Mouse (Mus musculus) layer of hippocampus, adult 2 months (tissue): ENCODE measurements around the gene Osbpl3. TPM values are rescaled to one million over a fixed set of nuclear protein-coding genes. Genes with fewer than 3 reads are reported as not detected.

Experiments
- DNase-seq, 2 experiments: peaks; one replicate each; pipeline ENCODE4 v3.0.0; 2022; ENCODE audit warnings: low spot score in 2 of 2
- H3K27ac ChIP-seq: fragments of 200-600 bp; 2 replicates; pipeline ENCODE4 v1.8.1; 2022
- H3K4me3 ChIP-seq: fragments of 200-600 bp; 2 replicates; pipeline ENCODE4 v1.8.1; 2022; ENCODE audit warnings: mild to moderate bottlenecking
- CTCF ChIP-seq: fragments of 200-600 bp; conservative IDR thresholded peaks from 2 replicates; pipeline ENCODE4 v1.8.1; 2022; ENCODE audit warnings: antibody characterized with exemption, mild to moderate bottlenecking, moderate library complexity
- total RNA-seq, 2 experiments: library from RNA; stranded (reverse); gene quantifications; 2 replicates each; pipeline ENCODE4 v1.2.3; 2021

Osbpl3 gene
- total RNA-seq, 2 experiments from 2014 or later: 15.7 to 16.1 TPM

DNA sequence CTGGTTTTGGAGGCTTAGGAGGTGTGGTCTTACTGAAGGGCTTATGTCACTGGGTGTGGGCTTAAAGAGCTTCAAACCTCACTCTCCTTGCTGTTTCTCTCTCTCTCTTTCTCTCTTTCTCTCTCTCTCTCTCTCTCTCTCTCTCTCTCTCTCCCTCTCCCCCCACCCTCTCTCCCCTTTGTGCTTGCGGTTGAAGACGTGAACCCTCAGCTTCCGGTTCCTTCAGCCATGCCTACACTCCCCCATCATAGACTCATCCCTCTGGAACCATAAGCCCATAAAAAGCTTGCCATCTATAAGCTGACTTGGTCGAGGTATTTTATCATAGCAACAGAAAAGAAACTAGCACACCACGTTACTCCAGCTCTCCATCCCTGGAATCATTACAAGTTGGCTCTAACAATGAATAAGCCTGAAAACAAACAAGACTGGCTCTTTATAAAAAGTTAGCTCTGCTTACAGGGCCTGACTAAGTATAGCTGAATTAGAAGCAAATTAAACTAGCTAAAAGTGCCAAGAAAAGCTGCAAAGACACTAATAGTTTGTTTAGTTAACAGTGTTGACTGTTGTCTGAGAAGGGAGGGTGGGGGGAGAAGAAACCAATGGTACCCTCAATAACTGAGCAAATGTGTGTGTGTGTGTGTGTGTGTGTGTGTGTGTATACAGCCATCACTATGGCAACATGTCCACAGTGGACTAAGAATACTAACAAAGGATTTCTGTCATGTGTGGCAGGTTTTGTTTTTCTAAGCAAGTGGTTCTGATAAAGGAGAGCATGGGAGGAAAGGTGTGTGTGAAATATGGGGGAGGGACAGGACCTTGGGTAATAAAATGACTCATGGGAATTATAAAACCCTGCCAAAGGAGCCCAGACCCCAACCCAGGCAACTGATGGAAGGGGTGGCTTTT is 83.2 kb downstream of the Osbpl3 start:
- no peak for DNase-seq
- Histone ChIP-seq H3K27ac (no peak overlapping the region), H3K4me3 (no peak overlapping the region)
- no peak for TF ChIP-seq CTCF

DNA sequence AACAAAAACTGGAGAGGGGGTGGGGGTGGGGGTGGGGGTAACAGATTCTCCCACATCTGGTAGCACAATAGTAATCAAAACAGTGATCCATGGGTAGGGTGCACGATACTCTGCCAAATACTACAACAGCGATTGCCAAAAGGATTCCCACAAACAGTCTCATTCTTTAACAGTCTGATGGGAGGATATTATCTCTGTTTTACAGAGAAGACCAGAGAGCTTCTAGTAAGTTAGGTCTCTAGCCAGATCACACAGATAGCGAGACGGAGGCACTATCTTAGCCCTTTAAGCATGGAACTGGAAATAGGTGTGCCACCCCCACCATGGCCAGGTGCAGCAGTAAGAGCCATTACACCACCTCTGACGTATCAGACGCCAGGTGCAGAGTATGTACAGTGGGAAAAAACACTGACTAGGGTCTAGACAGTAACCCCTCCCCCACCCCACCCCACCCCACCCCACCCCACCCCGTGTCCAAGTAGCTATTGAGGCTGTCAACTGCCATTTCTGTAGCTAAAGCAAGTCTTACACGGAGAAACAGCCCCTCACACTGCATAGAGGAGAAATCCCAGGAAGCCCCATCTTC is 84.4 kb downstream of the Osbpl3 start:
- no peak for DNase-seq
- no peak for TF ChIP-seq CTCF
- Histone ChIP-seq H3K4me3 (no peak overlapping the region), H3K27ac (no peak overlapping the region)

DNA sequence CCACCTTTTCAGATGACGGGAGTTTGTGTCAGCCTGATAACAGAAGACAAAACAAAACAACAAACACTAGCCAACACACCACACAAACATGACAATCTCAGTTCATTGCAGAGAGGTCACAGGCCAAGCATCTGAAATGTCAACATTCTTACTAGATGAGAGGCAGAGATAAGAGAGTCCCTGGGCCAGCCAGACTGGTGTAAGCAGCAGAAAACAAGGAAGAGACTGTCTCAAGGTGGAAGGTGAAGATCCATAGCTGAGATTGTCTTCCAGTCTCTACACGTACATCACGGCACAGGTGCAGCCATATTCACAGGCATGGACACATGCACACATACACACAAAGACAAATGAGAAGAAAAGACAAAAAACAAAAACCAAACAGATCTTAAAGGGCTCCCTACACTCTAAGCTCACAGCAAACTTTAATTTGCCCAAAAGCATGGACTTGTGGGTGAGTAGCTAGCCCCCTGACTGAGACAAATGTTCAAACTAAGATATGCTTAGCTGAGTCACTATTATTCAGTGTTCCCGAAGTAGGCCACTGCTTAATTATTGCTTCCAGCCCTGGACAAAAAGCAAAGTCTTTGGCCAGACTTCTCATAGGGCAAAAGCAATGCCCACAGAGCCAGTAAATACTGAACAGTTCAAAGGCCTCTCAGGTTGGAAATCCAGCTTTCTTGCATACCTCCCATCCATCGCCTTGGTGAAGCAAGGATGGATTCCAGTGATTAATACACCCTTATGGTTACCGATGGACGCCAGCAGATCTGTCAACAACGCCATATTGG is 87.3 kb downstream of the Osbpl3 start:
- DNase-seq: no peak
- no peak for TF ChIP-seq CTCF
- Histone ChIP-seq H3K27ac (no peak overlapping the region), H3K4me3 (no peak overlapping the region)

DNA sequence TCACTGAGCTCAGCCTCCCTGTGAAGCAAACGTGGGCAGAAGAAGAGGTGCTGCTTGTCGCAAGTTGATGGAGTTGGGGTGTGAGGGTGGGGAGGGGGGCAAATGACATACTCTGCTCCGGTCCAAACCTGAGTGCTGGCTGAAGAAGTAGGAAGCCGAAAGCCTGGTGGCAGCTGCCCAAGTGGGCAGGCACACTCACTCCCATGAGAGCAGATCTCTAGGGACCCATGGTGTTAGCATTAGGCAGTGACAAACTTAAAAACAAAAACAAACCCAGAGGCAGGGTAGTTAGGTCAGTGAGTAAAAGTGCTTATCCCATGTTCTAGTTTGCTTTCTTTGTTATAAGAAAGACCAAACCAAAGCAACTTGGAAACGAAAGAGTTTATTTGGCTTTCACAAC is 88.2 kb downstream of the Osbpl3 start:
- H3K27ac ChIP-seq: no peak overlapping the region
- no peak for DNase-seq
- no peak overlapping the region for H3K4me3 ChIP-seq
- TF ChIP-seq CTCF: no peak

DNA sequence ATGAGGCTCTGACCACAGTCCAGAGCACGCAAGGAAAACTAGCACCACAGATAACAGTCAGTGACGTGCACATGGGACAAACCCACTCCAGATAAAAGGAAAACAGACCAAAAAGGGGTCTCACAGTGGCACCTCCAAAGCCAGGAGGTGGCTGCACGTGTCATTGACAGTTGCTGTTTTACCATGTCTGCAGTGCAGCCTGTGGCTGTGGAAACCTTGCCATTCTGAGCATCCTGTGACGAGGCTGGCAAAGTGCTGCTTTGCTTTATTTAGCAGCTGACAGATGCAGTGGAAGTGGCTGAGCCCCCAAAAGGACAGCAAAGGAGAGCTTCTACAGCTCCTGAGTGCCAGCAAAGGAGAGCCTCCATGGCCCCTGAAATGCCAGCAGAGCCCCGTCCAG is 89.3 kb downstream of the Osbpl3 start:
- H3K27ac ChIP-seq: peak overlapping the region; percentile 59
- TF ChIP-seq CTCF: no peak
- no peak overlapping the region for H3K4me3 ChIP-seq
- peak; percentile 37 to 40 for DNase-seq

DNA sequence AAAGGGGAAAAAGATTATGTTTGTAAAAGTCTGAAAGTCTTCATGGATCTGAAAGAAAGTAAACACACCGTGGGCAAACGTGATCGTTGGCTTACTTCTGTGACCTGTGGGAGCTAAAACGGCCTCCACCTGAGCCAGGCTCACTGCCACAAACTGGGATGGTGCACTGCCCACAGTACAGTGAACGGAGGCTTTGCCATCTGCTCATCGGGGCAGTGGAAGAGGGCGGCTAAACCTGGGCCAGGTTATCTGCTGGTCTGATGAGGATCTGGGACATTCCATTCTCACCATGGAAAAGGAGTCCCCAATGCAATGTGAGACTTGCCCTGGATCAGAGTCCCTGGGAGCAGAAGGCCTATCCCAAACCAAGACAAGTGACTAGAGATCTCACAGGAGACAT is 89.7 kb downstream of the Osbpl3 start:
- Histone ChIP-seq H3K4me3 (no peak overlapping the region), H3K27ac (peak overlapping the region; percentile 59)
- DNase-seq: no peak
- no peak for TF ChIP-seq CTCF

DNA sequence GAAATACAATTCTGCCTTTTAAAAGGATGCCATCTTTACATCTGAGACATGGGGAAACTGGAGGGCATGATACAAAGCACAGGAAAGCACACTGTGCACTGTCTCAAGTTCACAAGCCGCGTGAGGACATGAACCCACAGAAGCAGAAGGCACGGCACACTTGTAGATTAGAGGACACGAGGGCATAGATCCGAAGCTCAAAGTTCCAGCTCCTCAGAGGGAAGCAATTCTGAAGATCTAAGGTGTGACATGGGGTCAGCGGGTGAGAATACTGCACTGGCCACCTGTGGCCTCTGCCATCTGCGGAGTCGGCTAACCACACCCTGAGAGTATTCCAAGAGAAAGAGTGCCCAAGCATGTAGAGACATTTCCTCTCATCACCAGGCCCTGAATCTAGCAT is 91.6 kb downstream of the Osbpl3 start:
- Histone ChIP-seq H3K4me3 (no peak overlapping the region), H3K27ac (no peak overlapping the region)
- no peak for TF ChIP-seq CTCF
- no peak for DNase-seq

DNA sequence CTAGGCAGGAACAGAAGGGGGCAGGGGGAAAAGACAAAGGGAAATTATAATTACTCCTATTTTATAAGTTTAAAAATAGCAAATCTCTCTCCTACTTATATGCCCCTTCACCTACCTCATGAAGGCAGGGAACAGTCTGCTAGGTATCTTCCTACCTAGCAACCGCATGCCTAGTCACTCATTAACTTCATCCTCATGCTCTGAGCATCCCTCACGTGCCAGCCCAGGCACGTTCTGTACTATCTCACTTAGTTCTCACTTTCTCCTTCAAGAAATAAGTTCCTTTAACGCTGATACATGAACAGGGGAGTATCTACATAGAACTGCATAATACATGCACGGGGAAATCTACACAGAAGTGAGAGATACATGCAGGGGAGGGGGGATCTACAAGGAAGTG is 92.6 kb downstream of the Osbpl3 start:
- TF ChIP-seq CTCF: no peak
- no peak overlapping the region for H3K27ac ChIP-seq

DNA sequence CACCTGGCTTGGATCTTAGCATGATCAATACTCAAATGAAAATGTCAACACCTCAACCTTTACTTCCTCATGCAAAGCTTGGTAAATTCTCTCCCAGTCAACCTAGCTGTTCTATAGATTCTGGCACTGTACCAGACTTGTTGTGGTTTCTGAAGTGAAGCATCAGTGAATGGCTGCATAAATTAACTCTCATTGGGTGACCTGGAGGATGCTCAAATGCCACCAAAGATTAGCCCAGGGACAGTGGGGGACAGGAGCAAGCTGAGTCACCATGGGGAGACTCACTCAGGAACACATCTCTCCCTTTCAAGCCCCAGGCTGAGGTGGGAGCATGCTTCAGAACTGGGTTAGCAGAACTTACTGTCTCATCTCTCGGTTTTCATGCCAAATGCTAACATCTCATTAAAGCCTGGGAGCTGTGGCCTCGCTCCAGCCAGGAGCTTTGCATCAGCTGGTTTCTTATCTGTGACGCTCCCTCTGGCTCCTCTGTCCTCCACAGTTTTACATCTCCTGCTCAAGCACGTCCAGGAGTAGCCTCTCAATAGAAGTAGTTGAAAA is 93.2 kb downstream of the Osbpl3 start:
- no peak overlapping the region for H3K4me3 ChIP-seq
- H3K27ac ChIP-seq: no peak overlapping the region
- no peak for TF ChIP-seq CTCF
- DNase-seq: no peak

More for the DNA sequence above, 92.6 kb downstream of the Osbpl3 start:
- no peak for DNase-seq
- H3K4me3 ChIP-seq: no peak overlapping the region

DNA sequence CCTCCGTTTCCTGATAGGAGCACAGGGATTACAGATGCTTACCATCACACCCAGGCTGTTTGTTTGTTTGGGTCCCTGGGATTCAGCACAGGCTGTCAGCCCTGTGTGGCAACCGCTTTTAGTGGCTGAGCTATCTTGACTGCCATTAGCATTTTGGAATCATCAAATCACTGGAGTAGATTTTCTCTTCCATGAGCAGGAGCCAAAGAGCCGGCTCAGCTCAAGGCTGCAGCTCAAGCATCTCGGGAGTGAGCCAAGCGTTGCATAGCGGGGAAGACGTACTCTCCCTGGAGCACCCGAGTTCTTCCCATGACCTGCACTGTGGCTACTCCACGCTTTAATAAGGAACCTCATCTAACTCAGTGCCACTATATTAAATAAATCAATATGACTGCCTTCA is 93.8 kb downstream of the Osbpl3 start:
- TF ChIP-seq CTCF: no peak

DNA sequence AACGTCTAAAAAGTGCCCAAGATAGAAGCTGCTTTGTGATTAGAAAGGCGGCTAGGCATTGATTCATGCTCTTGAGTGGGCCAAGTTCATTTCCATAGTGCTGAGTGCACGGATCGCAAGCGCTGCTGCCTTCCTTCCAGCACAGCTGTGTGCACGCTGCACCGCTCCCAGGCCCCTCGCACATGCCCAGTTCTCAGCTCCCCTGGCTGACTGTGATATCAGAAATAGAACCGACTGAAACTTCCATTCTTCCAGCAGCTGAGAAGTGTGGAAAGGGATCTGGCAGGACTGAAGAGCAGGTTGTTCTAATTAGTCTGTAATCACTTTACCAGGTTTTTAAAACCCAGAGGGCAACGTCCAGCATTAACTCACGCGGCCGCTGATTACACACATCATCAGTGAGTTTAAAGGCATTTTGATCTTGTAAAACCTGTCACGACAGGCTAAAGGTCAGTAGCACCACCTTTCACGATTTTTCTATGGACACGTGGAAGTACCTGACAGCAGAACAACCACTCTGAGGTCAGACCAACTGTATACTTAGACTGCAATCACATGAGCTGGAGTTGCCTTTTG is 97.8 kb downstream of the Osbpl3 start:
- DNase-seq: peak in 1 of 2 experiments; percentile 51
- no peak overlapping the region for H3K4me3 ChIP-seq
- H3K27ac ChIP-seq: no peak overlapping the region
- no peak for TF ChIP-seq CTCF

More for the DNA sequence above, 93.8 kb downstream of the Osbpl3 start:
- no peak overlapping the region for H3K4me3 ChIP-seq
- no peak overlapping the region for H3K27ac ChIP-seq
- DNase-seq: no peak
